Mouse (Mus musculus) cerebellum, adult 2 months (tissue): ENCODE measurements around the gene Timm10.
"Not testable (repeated sequence)": the region's sequence is repeated elsewhere in the genome, so short reads cannot be mapped to it uniquely, and the experiment has no call there.

Experiments
- CTCF ChIP-seq: fragments of 200-500 bp; IDR thresholded peaks from 2 replicates; pipeline ENCODE4 v1.5.1; 2011; ENCODE audit warnings: low read depth, mild to moderate bottlenecking, control low read depth, low read length, moderate library complexity, borderline replicate concordance; ENCODE audit not compliant: insufficient read depth
- POLR2A ChIP-seq: fragments of 200-500 bp; IDR thresholded peaks from 2 replicates; pipeline ENCODE4 v1.6.1; 2011; ENCODE audit warnings: low read length, control low read depth, borderline replicate concordance; ENCODE audit not compliant: insufficient read depth

DNA sequence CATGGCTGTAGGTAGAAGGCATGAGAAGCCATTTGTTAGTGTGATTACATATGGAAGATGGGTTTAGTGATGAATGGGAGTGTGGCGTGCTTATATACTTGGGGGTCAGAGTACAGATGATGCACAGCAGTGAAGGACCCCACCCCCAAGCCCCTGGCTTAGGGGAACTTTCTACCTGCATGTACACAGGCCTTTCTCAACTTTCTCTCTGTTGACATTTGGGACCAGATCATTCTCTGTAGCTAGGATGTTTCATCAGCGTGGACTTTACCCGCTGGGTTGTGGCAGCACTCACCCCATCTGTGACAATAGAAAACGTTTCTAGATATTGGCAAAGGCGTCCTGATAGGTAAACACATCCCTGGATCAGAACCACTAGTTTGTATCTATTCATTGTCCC lies 25.6 kb upstream of the Timm10 start:
- TF ChIP-seq CTCF, POLR2A: not testable (repeated sequence)
